Comparison of ENCODE assay signal across 18 mouse cellular contexts in the genomic region with DNA sequence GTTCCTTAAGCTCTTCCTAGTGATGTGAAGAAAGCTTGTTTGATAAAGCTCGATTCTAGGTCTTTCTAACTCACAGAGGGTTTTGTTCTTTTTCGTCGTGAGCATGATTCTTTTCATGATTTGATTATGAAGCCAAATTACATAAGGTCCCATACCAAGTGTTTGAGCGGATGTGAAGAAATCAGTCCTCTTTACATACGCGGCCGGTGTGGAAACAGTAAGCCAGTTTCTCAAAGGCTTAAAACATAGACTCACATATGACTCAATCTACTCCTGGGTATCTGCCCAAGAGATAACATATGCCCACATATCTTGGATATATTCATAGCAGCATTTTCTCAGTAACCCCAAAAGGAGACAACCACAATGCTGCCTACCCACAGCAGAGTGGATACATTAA. TPM values are rescaled to one million over a fixed set of nuclear protein-coding genes. Genes with fewer than 3 reads are reported as not detected.
A peak's percentile ranks its signal among the peaks of the same experiment; 100 is the strongest.
DNase-seq lines count a peak whose midpoint lies in the region; ATAC-seq and TF ChIP-seq lines count a peak whose summit lies in the region.
"Had no signal": no experiment of that assay in that cellular context is flagged by ENCODE, and none has a peak within 500 bp of the region (broad histone marks: within the 10 kb centered on the region; RNA-seq: fewer than 3 reads in every experiment).

No protein-coding gene starts in this region.

- peaks cover 4% of the 10 kb centered on the region; the same call in 1 of the 2 replicates for H3K9me3 ChIP-seq in lung, embryonic 16.5 days (ENCODE audit: control insufficient read depth, low read length)
- H3K9me3 ChIP-seq: midbrain, embryonic 15.5 days; neural tube, embryonic 13.5 days had no signal

- no peak overlapping the region for H3K9ac ChIP-seq in lung, embryonic 16.5 days (ENCODE audit: low read length)
- H3K9ac ChIP-seq: midbrain, embryonic 15.5 days; neural tube, embryonic 13.5 days had no signal

- H3K27ac ChIP-seq in lung, embryonic 16.5 days (ENCODE audit: low read length), result peak overlapping the region; percentile 52; the same call in 1 of the 2 replicates
- peak overlapping the region; percentile 60; the same call in 1 of the 2 replicates for H3K27ac ChIP-seq in bone marrow, adult 2 months (ENCODE audit: control insufficient read depth, insufficient read depth, low read depth, low read length, poor library complexity)
- H3K27ac ChIP-seq: limb, embryonic 10.5 days had no signal

- no peak overlapping the region for H3K4me2 ChIP-seq in lung, embryonic 16.5 days (ENCODE audit: low read depth, low read length)
- H3K4me2 ChIP-seq: heart, embryonic 11.5 days; midbrain, embryonic 15.5 days; neural tube, embryonic 13.5 days had no signal

- H3K4me1 ChIP-seq in lung, embryonic 16.5 days (replicated peaks; ENCODE audit: control insufficient read depth, insufficient read depth, low read length), result peaks cover 10% of the 10 kb centered on the region
- peaks cover 1% of the 10 kb centered on the region; the same call in 1 of the 2 replicates for H3K4me1 ChIP-seq in bone marrow, adult 2 months (ENCODE audit: control insufficient read depth, insufficient read depth, low read length)

- WGBS in lung, embryonic 16.5 days, result 77% methylated on average over 7 of the region's 7 CpGs
- WGBS in bone marrow, adult 2 months, result 51% methylated on average over 7 of the region's 7 CpGs

- H3K27me3 ChIP-seq in lung, embryonic 16.5 days (ENCODE audit: control insufficient read depth, insufficient read depth, low read depth, low read length), result no peaks in the 10 kb centered on the region
- H3K27me3 ChIP-seq: midbrain, embryonic 15.5 days; neural tube, embryonic 13.5 days; Patski had no signal

- no peaks in the 10 kb centered on the region for H3K36me3 ChIP-seq in lung, embryonic 16.5 days (ENCODE audit: control insufficient read depth, insufficient read depth, low read length)
- H3K36me3 ChIP-seq: limb, embryonic 10.5 days; midbrain, embryonic 15.5 days; neural tube, embryonic 13.5 days had no signal

- no peak for DNase-seq in frontal cortex, postnatal 14 days (ENCODE audit: low spot score in 2 of 2)
- DNase-seq in lung, postnatal 4 days, result no peak
- no peak for DNase-seq in testis, postnatal 14 days (ENCODE audit: low spot score)
- no peak for DNase-seq in spleen, adult 12 weeks (ENCODE audit: low spot score)
- DNase-seq: cerebellum, adult 9-10 months; heart, adult 11 months; kidney, adult 11 months; layer of hippocampus, adult 9-11 months had no signal

- no peak overlapping the region for H3K4me3 ChIP-seq in lung, embryonic 16.5 days (ENCODE audit: low read length)
- H3K4me3 ChIP-seq in bone marrow, adult 2 months (replicated peaks; ENCODE audit: control insufficient read depth, low read depth, low read length), result no peak overlapping the region
- H3K4me3 ChIP-seq: limb, embryonic 10.5 days; midbrain, embryonic 15.5 days; myocyte; neural tube, embryonic 13.5 days had no signal

- ATAC-seq in frontal cortex, adult (ENCODE audit: low TSS enrichment), result peak; percentile 58
- no peak for ATAC-seq in lung, embryonic 16.5 days (ENCODE audit: low read depth)
- ATAC-seq in megakaryocyte progenitor cell, adult 5-6 weeks (replicated peaks; ENCODE audit: poor library complexity), result peak; percentile 60; the same call in 1 of the 2 replicates
- ATAC-seq: Patski had no signal

- TF ChIP-seq CTCF in bone marrow, adult 2 months (IDR thresholded peaks at IDR 0.05; ENCODE audit: control insufficient read depth, insufficient read depth, low read length), result no peak

- no peak for TF ChIP-seq POLR2A in bone marrow, adult 2 months (IDR thresholded peaks at IDR 0.05; ENCODE audit: borderline replicate concordance, control insufficient read depth, low read depth, low read length)

RNA-seq across cellular contexts. Expression of gene Ranbp9, which starts 12.6 kb away (rescaled TPM):
- 8.8 and 8.9 TPM in 2 replicates for polyA plus RNA-seq in lung, embryonic 16.5 days (2015; fragmentation: Nextera tagmentation; extraction: Ambion mirVana)
- 13.0 and 16.7 TPM in 2 replicates for polyA plus RNA-seq in bone marrow, adult 2 months (2011; ENCODE audit: insufficient read depth, insufficient read length, low replicate concordance, missing spikeins)
- 82.8 and 98.1 TPM in 2 replicates for total RNA-seq in megakaryocyte progenitor cell, adult 5-6 weeks (2015)
- 64.5 and 82.0 TPM in 2 replicates for total RNA-seq in megakaryocyte progenitor cell, adult 5-6 weeks (2017)
